ENCODE assay signal across 7 mouse cellular contexts in genomic region chr10:12573601-12574000, GRCm38 (mm10).
DNase-seq lines count a peak whose midpoint lies in the region; ATAC-seq and TF ChIP-seq lines count a peak whose summit lies in the region.

No protein-coding gene starts in this region.

- no peaks in the 10 kb centered on the region for H3K9me3 ChIP-seq in stomach, embryonic 15.5 days
- H3K9me3 ChIP-seq in stomach, postnatal 0 days (ENCODE audit: control insufficient read depth, low read length), result no peaks in the 10 kb centered on the region

- no peak for TF ChIP-seq CTCF in stomach, postnatal 0 days (IDR thresholded peaks at IDR 0.05; ENCODE audit: low read depth)

- ATAC-seq in stomach, embryonic 15.5 days (ENCODE audit: insufficient read depth, low FRiP score, low read depth), result peak; percentile 50; the same call in 1 of the 2 replicates
- ATAC-seq in stomach, postnatal 0 days (ENCODE audit: low FRiP score, low TSS enrichment), result no peak; the same call in 1 of the 2 replicates
- peak; percentile 84 for ATAC-seq in common myeloid progenitor, adult 5-6 weeks (replicated peaks; ENCODE audit: low read depth, poor library complexity, severe bottlenecking)

- no peaks in the 10 kb centered on the region for H3K36me3 ChIP-seq in stomach, embryonic 15.5 days
- H3K36me3 ChIP-seq in stomach, postnatal 0 days (ENCODE audit: control insufficient read depth, insufficient read depth, low read length), result no peaks in the 10 kb centered on the region
- H3K36me3 ChIP-seq in myocyte (ENCODE audit: control insufficient read depth, insufficient read depth), result no peaks in the 10 kb centered on the region

- peak overlapping the region; percentile 23; the same call in 1 of the 2 replicates for H3K4me2 ChIP-seq in stomach, embryonic 15.5 days
- no peak overlapping the region; the same call in 1 of the 2 replicates for H3K4me2 ChIP-seq in stomach, postnatal 0 days (replicated peaks; ENCODE audit: low read depth)
- peak overlapping the region; percentile 49 for H3K4me2 ChIP-seq in myocyte (ENCODE audit: low read depth)

- no peak for DNase-seq in stomach, postnatal 0 days (ENCODE audit: low spot score)
- peak; percentile 13 to 14 for DNase-seq in heart, postnatal 36 days
- DNase-seq in layer of hippocampus, postnatal 14 days (ENCODE audit: low spot score in 2 of 2), result no peak
- DNase-seq in right cerebral cortex, postnatal 10 days (ENCODE audit: low spot score in 2 of 2), result no peak

- no peaks in the 10 kb centered on the region for H3K27me3 ChIP-seq in stomach, embryonic 15.5 days (replicated peaks)
- H3K27me3 ChIP-seq in stomach, postnatal 0 days (ENCODE audit: control insufficient read depth, insufficient read depth, low read length), result no peaks in the 10 kb centered on the region
- H3K27me3 ChIP-seq in myocyte (ENCODE audit: control insufficient read depth, insufficient read depth, insufficient read length), result no peaks in the 10 kb centered on the region

- 17% methylated on average over 5 of the region's 6 CpGs for WGBS in stomach, embryonic 15.5 days
- 19% methylated on average over 6 of the region's 6 CpGs for WGBS in stomach, postnatal 0 days

- no peak overlapping the region for H3K9ac ChIP-seq in stomach, embryonic 15.5 days
- no peak overlapping the region for H3K9ac ChIP-seq in stomach, postnatal 0 days (ENCODE audit: low read length)

- no peak overlapping the region for H3K27ac ChIP-seq in stomach, embryonic 15.5 days
- H3K27ac ChIP-seq in stomach, postnatal 0 days (replicated peaks), result no peak overlapping the region

- peaks cover 3% of the 10 kb centered on the region; the same call in 1 of the 2 replicates for H3K4me1 ChIP-seq in stomach, embryonic 15.5 days
- no peaks in the 10 kb centered on the region for H3K4me1 ChIP-seq in stomach, postnatal 0 days (replicated peaks; ENCODE audit: control insufficient read depth, insufficient read depth)

- H3K79me2 ChIP-seq in myocyte (ENCODE audit: control insufficient read depth, insufficient read depth), result no peaks in the 10 kb centered on the region

- no peak for TF ChIP-seq EP300 in stomach, postnatal 0 days (optimal IDR thresholded peaks at IDR 0.05)

- intact Hi-C loops in heart, postnatal 36 days (cut with DNase I), result no loop called here

- H3K4me3 ChIP-seq in stomach, embryonic 15.5 days (replicated peaks), result no peak overlapping the region
- H3K4me3 ChIP-seq in stomach, postnatal 0 days (ENCODE audit: low read depth, low read length), result no peak overlapping the region
- H3K4me3 ChIP-seq in myocyte, result no peak overlapping the region

- no peak overlapping the region for H3ac ChIP-seq in myocyte (ENCODE audit: control insufficient read depth, insufficient read length)

- no peak for TF ChIP-seq POLR2A in myocyte (IDR thresholded peaks at IDR 0.05; ENCODE audit: insufficient read length, low read depth)

TF ChIP-seq in myocyte, 11 proteins besides CTCF, POLR2A, EP300 and RAD21:
- TF ChIP-seq MYOD1 (IDR thresholded peaks at IDR 0.05; ENCODE audit: control insufficient read depth in 1 of 3, insufficient read length in 2 of 3, low read depth in 2 of 3), result no peak
- no peak for TF ChIP-seq TCF3 (IDR thresholded peaks at IDR 0.05; ENCODE audit: insufficient read length, low read depth)
- no peak for TF ChIP-seq E2F4 (IDR thresholded peaks at IDR 0.05; ENCODE audit: insufficient read depth)
- TF ChIP-seq TCF12 (IDR thresholded peaks at IDR 0.05; ENCODE audit: insufficient read depth, poor library complexity, severe bottlenecking), result no peak
- no peak for TF ChIP-seq USF1 (IDR thresholded peaks at IDR 0.05; ENCODE audit: low read depth)
- TF ChIP-seq REST (IDR thresholded peaks at IDR 0.05; ENCODE audit: insufficient read depth, insufficient read length), result no peak

Comparison
In these comparisons a context has a peak if more than half of its experiments do, and no peak if none do; other contexts are left out.
1. DNase-seq: peak in heart, postnatal 36 days (2 of 2); none in stomach, postnatal 0 days (single experiment), layer of hippocampus, postnatal 14 days (0 of 2) and right cerebral cortex, postnatal 10 days (0 of 2).